Mouse (Mus musculus): Measurements from ENCODE around the gene Olfr551. TPM values are rescaled to one million over a fixed set of nuclear protein-coding genes. Genes with fewer than 3 reads are reported as not detected.

The Olfr551 gene
- polyA plus RNA-seq, 1 experiment from 2014 or later, result not detected

DNA sequence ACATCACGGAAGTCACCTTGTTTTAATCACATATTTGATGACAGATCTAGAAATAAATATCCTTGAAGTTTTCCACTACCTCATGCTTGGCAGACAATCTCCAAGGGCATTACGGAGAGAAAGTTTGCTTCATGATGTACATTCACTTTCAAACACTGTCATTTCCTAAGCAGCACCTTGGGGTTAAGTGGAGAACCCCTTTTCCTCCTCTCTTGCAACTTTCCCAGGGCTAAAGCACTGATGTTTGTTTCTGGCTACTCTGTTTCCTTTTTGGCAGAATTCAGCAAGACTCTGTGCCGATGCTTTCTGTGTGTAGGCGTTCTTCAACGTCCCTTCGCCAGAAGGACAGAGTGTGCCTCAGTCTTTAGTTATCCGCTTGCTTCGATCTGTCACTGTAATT, 20.5 kb downstream of the Olfr551 start, which contains the start of gene Olfr550:
TSS of gene Olfr550 (plus strand) at position 301 of the 400 bp plus-strand sequence.
- 79% methylated on average over 8 of the region's 8 CpGs for WGBS
- Histone ChIP-seq H3K27ac (ENCODE audit: low read length) (no peak within 1 kb of the TSS), H3K4me2 (ENCODE audit: low read depth, low read length) (no peak within 1 kb of the TSS), H3K9ac (ENCODE audit: low read length) (no peak within 1 kb of the TSS), H3K36me3 (ENCODE audit: control insufficient read depth, insufficient read depth, low read length) (no peaks in the 10 kb centered on the region), H3K4me3 (ENCODE audit: low read length) (no peak within 1 kb of the TSS), H3K4me1 (replicated peaks; ENCODE audit: control insufficient read depth, insufficient read depth, low read length) (no peaks in the 10 kb centered on the region), H3K9me3 (ENCODE audit: control insufficient read depth, low read length) (no peaks in the 10 kb centered on the region), H3K27me3 (ENCODE audit: control insufficient read depth, insufficient read depth, low read depth, low read length) (no peaks in the 10 kb centered on the region)
- ATAC-seq (ENCODE audit: low read depth), result no peak

- no peak overlapping the region for H3K4me3 ChIP-seq (ENCODE audit: low read length)
- WGBS, result 78% methylated on average over 4 of the region's 4 CpGs
- H3K9me3 ChIP-seq (ENCODE audit: control insufficient read depth, low read length), result no peaks in the 10 kb centered on the region
- no peak for ATAC-seq (ENCODE audit: low read depth)
- no peak overlapping the region for H3K9ac ChIP-seq (ENCODE audit: low read length)
- no peaks in the 10 kb centered on the region for H3K36me3 ChIP-seq (ENCODE audit: control insufficient read depth, insufficient read depth, low read length)
- H3K27me3 ChIP-seq (ENCODE audit: control insufficient read depth, insufficient read depth, low read depth, low read length), result no peaks in the 10 kb centered on the region
- no peak overlapping the region for H3K4me2 ChIP-seq (ENCODE audit: low read depth, low read length)
- no peak overlapping the region for H3K27ac ChIP-seq (ENCODE audit: low read length)
- H3K4me1 ChIP-seq (replicated peaks; ENCODE audit: control insufficient read depth, insufficient read depth, low read length), result 0 out of 2 replicates have a peak, but pooled peaks cover 2% of the 10 kb centered on the region
These were observed 25.5 kb downstream of the Olfr551 start for GRCm38 (mm10) chr7:102566219-102566618.

DNA sequence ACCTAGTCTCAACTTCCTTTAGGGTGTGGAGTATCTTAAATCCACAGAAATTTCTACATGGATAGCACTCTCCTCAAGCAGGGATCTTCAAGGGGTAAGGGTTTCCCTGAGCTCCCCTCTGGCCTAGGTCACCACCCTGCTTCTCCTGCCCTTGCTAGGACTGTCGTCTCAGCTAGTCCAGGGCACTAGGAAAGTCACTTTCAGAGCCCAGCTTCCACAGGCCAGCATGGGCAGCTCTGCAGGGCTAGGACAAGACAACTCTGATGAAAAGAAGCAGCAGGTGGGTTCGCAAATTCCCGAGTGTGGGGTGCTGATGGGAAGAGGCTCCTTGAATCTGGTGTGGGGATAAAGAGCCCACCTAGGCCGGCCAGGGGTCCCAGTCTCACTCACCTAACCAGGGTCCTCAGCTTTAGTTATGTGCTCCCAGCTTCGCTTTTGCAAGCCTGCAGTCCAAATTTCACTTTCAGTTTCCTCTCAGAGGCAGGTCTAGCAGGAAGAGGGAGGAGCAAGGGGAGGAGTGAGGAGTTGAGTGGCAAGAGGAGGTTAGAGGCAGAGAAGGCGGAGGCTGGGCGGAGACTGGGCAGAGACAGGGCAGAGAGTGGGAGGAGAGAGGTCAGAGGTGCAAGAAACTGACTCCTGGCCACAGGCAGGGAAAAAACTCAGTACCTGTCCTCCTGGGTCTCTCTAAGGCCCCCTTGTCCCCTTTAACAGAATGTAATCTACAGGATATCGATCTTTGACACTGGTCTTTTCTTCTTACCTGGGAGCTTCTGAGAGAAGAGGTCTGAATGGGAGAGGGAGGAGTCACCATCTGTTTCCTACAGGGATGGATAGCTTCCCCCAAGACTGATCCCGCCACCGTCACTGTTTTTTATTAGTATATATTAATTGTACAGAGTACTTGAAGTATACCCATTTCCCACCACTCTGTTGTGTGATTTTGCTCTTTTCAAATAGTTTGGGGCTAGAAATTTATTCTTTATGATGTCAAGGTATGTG, 26.4 kb downstream of the Olfr551 start, which contains the start of gene Trim21:
TSS of gene Trim21 (minus strand) at position 488 of the 999 bp plus-strand sequence.
- no peaks in the 10 kb centered on the region for H3K27me3 ChIP-seq (ENCODE audit: control insufficient read depth, insufficient read depth, low read depth, low read length)
- H3K4me3 ChIP-seq (ENCODE audit: low read length), result peak within 1 kb of the TSS; percentile 67
- H3K4me2 ChIP-seq (ENCODE audit: low read depth, low read length), result peak within 1 kb of the TSS; percentile 76
- no peaks in the 10 kb centered on the region for H3K9me3 ChIP-seq (ENCODE audit: control insufficient read depth, low read length)
- peak within 1 kb of the TSS; percentile 36; the same call in 1 of the 2 replicates for H3K27ac ChIP-seq (ENCODE audit: low read length)
- WGBS, result 16% methylated on average over 10 of the region's 10 CpGs
- H3K36me3 ChIP-seq (ENCODE audit: control insufficient read depth, insufficient read depth, low read length), result no peaks in the 10 kb centered on the region
- H3K4me1 ChIP-seq (replicated peaks; ENCODE audit: control insufficient read depth, insufficient read depth, low read length), result 0 out of 2 replicates have a peak, but pooled peaks cover 2% of the 10 kb centered on the region
- ATAC-seq (ENCODE audit: low read depth), result peak; percentile 99
- peak within 1 kb of the TSS; percentile 77 for H3K9ac ChIP-seq (ENCODE audit: low read length)

DNA sequence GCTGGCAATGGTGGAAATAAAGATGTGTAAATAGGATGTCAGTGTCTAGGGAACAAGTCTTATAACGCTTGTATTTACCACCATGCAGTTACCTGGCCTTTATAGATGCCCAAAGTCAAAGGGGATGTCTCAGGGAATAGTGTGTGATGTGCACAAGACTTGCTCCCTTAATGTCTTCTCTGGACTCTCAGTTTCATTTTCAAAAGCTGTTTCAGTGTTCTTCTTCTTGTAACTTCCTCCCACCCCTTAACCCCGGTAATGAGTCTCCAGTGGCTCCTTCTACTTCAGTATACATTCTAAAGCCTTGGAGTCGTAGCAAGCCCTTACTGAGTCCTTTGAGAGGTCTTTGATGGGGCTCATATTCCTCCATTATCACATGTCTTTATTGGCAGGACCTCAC, 38.4 kb downstream of the Olfr551 start:
- H3K27ac ChIP-seq (ENCODE audit: low read length), result no peak overlapping the region
- ATAC-seq (ENCODE audit: low read depth), result no peak
- H3K9me3 ChIP-seq (ENCODE audit: control insufficient read depth, low read length), result no peaks in the 10 kb centered on the region
- H3K9ac ChIP-seq (ENCODE audit: low read length), result no peak overlapping the region
- H3K4me1 ChIP-seq (replicated peaks; ENCODE audit: control insufficient read depth, insufficient read depth, low read length), result no peaks in the 10 kb centered on the region
- no peaks in the 10 kb centered on the region for H3K27me3 ChIP-seq (ENCODE audit: control insufficient read depth, insufficient read depth, low read depth, low read length)
- WGBS, result 72% methylated on average over 3 of the region's 3 CpGs
- H3K4me2 ChIP-seq (ENCODE audit: low read depth, low read length), result no peak overlapping the region
- no peaks in the 10 kb centered on the region for H3K36me3 ChIP-seq (ENCODE audit: control insufficient read depth, insufficient read depth, low read length)
- no peak overlapping the region for H3K4me3 ChIP-seq (ENCODE audit: low read length)

DNA sequence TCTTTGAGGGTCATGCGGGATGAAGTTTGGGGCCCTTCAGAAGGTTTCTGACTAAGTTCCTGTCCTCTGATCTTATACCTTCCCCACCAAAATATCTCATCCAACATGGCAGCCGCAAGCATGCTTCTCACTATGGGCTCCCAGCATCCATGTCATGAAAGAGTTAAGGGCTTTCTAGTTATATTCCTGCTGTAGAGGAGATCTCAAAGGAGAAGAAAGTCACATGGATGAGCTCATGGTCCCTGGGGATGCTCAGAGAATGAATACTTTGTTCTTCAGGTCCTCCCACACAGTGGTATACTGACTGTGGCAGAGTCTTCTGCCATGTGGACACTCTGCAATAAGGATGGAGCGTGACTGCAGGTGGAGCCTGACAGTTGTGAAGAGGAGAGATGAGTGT, 42.1 kb downstream of the Olfr551 start, which contains the start of gene Olfr549:
TSS of gene Olfr549 (plus strand) at position 301 of the 400 bp plus-strand sequence.
- H3K36me3 ChIP-seq (ENCODE audit: control insufficient read depth, insufficient read depth, low read length), result no peaks in the 10 kb centered on the region
- H3K27me3 ChIP-seq (ENCODE audit: control insufficient read depth, insufficient read depth, low read depth, low read length), result no peaks in the 10 kb centered on the region
- H3K4me3 ChIP-seq (ENCODE audit: low read length), result no peak within 1 kb of the TSS
- 84% methylated on average over 3 of the region's 3 CpGs for WGBS
- no peak within 1 kb of the TSS for H3K27ac ChIP-seq (ENCODE audit: low read length)
- H3K9me3 ChIP-seq (ENCODE audit: control insufficient read depth, low read length), result no peaks in the 10 kb centered on the region
- no peak within 1 kb of the TSS for H3K9ac ChIP-seq (ENCODE audit: low read length)
- no peaks in the 10 kb centered on the region for H3K4me1 ChIP-seq (replicated peaks; ENCODE audit: control insufficient read depth, insufficient read depth, low read length)
- no peak for ATAC-seq (ENCODE audit: low read depth)
- H3K4me2 ChIP-seq (ENCODE audit: low read depth, low read length), result no peak within 1 kb of the TSS

DNA sequence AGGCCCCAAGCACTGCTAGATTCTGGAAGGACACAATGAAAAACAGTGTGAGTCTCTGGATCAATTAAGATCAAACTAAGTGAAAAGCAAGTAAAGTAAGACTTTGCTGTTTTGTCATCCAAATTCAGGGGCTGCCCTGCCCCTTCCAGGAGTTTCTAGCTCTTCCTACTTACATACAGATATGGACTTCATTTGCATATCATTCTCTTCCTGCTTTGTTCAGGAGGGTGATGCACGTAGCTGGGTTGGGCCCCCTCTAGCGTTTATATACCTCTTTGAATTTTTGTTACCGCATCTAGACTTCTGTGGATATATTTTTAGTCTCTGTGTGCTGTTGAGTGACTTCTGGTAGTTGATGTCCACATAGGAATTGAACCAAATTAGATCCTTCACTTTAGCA, 50.4 kb downstream of the Olfr551 start:
- 62% methylated on average over 3 of the region's 3 CpGs for WGBS
- Histone ChIP-seq H3K27ac (ENCODE audit: low read length) (no peak overlapping the region), H3K36me3 (ENCODE audit: control insufficient read depth, insufficient read depth, low read length) (no peaks in the 10 kb centered on the region), H3K4me2 (ENCODE audit: low read depth, low read length) (no peak overlapping the region), H3K4me1 (replicated peaks; ENCODE audit: control insufficient read depth, insufficient read depth, low read length) (no peaks in the 10 kb centered on the region), H3K9me3 (ENCODE audit: control insufficient read depth, low read length) (no peaks in the 10 kb centered on the region), H3K9ac (ENCODE audit: low read length) (no peak overlapping the region), H3K27me3 (ENCODE audit: control insufficient read depth, insufficient read depth, low read depth, low read length) (no peaks in the 10 kb centered on the region), H3K4me3 (ENCODE audit: low read length) (no peak overlapping the region)
- no peak for ATAC-seq (ENCODE audit: low read depth)

GRCm38 (mm10) chr7:102540596-102540995, 51.1 kb downstream of the Olfr551 start, which contains the start of gene Olfr548-ps1:
Olfr548-ps1 (plus strand) TSS chr7:102540896.
- 76% methylated on average over 2 of the region's 2 CpGs for WGBS
- Histone ChIP-seq H3K4me3 (ENCODE audit: low read length) (no peak within 1 kb of the TSS), H3K36me3 (ENCODE audit: control insufficient read depth, insufficient read depth, low read length) (no peaks in the 10 kb centered on the region)

DNA sequence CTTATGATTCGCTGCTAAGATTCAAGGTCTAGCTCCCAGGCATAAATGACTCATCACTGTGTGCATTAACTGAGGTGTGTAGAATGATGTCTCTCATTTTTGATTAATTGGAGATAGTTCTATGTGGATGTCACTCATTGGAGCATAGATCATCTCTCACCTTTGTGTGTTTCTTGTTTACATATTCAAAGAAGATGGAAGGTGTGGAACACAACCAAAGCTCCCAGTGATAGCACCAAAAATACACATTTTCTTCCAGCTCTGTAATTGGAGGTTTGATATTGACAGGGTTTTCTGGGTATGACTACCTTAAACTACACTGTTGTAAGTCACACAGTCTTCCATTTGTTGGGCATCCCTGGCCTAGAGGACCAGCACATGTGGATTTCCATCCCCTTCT, 57.2 kb downstream of the Olfr551 start, which contains the start of gene Olfr547:
TSS of gene Olfr547 (plus strand) at position 301 of the 400 bp plus-strand sequence.
- Histone ChIP-seq H3K36me3 (ENCODE audit: control insufficient read depth, insufficient read depth, low read length) (no peaks in the 10 kb centered on the region), H3K27ac (ENCODE audit: low read length) (no peak within 1 kb of the TSS), H3K9me3 (ENCODE audit: control insufficient read depth, low read length) (no peaks in the 10 kb centered on the region), H3K27me3 (ENCODE audit: control insufficient read depth, insufficient read depth, low read depth, low read length) (no peaks in the 10 kb centered on the region), H3K4me2 (ENCODE audit: low read depth, low read length) (no peak within 1 kb of the TSS), H3K4me3 (ENCODE audit: low read length) (no peak within 1 kb of the TSS), H3K9ac (ENCODE audit: low read length) (no peak within 1 kb of the TSS), H3K4me1 (replicated peaks; ENCODE audit: control insufficient read depth, insufficient read depth, low read length) (no peaks in the 10 kb centered on the region)
- ATAC-seq (ENCODE audit: low read depth), result no peak
- WGBS, result 71% methylated on average over 1 of the region's 1 CpGs

More at GRCm38 (mm10) chr7:102540596-102540995, 51.1 kb downstream of the Olfr551 start, which contains the start of gene Olfr548-ps1:
- H3K4me1 ChIP-seq (replicated peaks; ENCODE audit: control insufficient read depth, insufficient read depth, low read length), result no peaks in the 10 kb centered on the region
- no peaks in the 10 kb centered on the region for H3K9me3 ChIP-seq (ENCODE audit: control insufficient read depth, low read length)
- no peaks in the 10 kb centered on the region for H3K27me3 ChIP-seq (ENCODE audit: control insufficient read depth, insufficient read depth, low read depth, low read length)
- no peak for ATAC-seq (ENCODE audit: low read depth)
- no peak within 1 kb of the TSS for H3K9ac ChIP-seq (ENCODE audit: low read length)
- H3K4me2 ChIP-seq (ENCODE audit: low read depth, low read length), result no peak within 1 kb of the TSS
- H3K27ac ChIP-seq (ENCODE audit: low read length), result no peak within 1 kb of the TSS
